Mouse (Mus musculus): ENCODE measurements around the gene Sgms1. TPM values are rescaled to one million over a fixed set of nuclear protein-coding genes. Genes with fewer than 3 reads are reported as not detected.

Sgms1 gene
- total and polyA plus RNA-seq, 3 experiments, result 27.0 to 62.1 (median 60.5) TPM

DNA sequence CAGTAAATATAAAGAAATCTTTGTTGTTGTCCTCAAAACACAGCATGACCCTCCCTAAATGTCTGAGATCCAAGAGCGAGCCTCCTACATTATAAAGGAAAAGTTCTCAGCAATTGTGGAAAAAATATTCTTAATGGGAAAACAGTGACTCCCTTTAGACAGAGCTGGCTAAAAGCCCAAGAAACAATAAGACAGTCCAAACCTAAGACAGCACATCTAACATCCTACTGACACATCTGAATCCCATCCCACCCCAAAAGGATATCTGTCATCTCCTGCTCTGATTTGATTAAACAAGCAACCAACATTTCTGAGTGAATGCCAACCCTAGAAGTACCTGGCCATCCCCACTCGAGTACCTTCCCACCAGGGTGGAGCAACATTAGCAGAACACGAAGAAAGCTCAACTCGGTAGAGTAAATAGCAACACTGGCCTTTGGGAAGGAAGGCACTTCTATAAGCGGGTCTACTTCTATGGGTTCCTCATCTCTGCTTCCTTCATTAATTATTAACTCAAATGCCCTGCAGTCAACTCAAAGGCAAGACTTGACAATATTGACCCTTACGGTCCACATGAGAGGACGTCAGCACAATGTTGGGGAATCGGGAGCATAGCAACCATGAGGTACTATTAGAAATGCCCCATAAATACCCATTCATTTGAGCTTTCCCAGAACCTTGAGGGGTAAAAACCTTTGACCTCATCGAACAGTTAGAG, 42.7 kb downstream of the Sgms1 start:
- H3K4me3 ChIP-seq, result no peak overlapping the region
- no peaks in the 10 kb centered on the region; the same call in 1 of the 2 replicates for H3K79me2 ChIP-seq (replicated peaks; ENCODE audit: control insufficient read depth, insufficient read depth, low read length)
- peaks cover 29% of the 10 kb centered on the region for H3K36me3 ChIP-seq (ENCODE audit: control insufficient read depth, insufficient read depth, low read length)
- H3K4me1 ChIP-seq (ENCODE audit: control insufficient read depth, insufficient read depth, low read length), result peaks cover 20% of the 10 kb centered on the region
- DNase-seq, result peak in 1 of 2 experiments; percentile 20
- 62% methylated on average over 9 of the region's 9 CpGs for WGBS
- no peaks in the 10 kb centered on the region for H3K27me3 ChIP-seq (ENCODE audit: control insufficient read depth, insufficient read depth, low read length)
- TF ChIP-seq EP300 (IDR thresholded peaks at IDR 0.05; ENCODE audit: insufficient read depth, low read depth, low read length), result no peak
- no peak for TF ChIP-seq CTCF (IDR thresholded peaks at IDR 0.05)
- TF ChIP-seq POLR2A (IDR thresholded peaks at IDR 0.05; ENCODE audit: insufficient read depth, low read depth, low read length), result no peak
- H3K27ac ChIP-seq, result peak overlapping the region; percentile 90
- no peak overlapping the region for H3K9ac ChIP-seq (ENCODE audit: low read depth, low read length)
- intact Hi-C loops (cut with DNase I), result loop anchor here (1.0 to 2.0 kb wide), 2 partner anchors 20 to 26 kb away; no protein-coding TSS in a partner anchor

GRCm38 (mm10) chr19:32346176-32346575, 43.3 kb downstream of the Sgms1 start:
- H3K4me3 ChIP-seq, result no peak overlapping the region
- intact Hi-C loops (cut with DNase I), result loop anchor here (1.0 to 2.0 kb wide), 2 partner anchors 19 to 26 kb away; no protein-coding TSS in a partner anchor
- H3K79me2 ChIP-seq (replicated peaks; ENCODE audit: control insufficient read depth, insufficient read depth, low read length), result no peaks in the 10 kb centered on the region; the same call in 1 of the 2 replicates
- peaks cover 30% of the 10 kb centered on the region for H3K36me3 ChIP-seq (ENCODE audit: control insufficient read depth, insufficient read depth, low read length)
- peak overlapping the region; percentile 90 for H3K27ac ChIP-seq
- no peak for TF ChIP-seq POLR2A (IDR thresholded peaks at IDR 0.05; ENCODE audit: insufficient read depth, low read depth, low read length)
- TF ChIP-seq EP300 (IDR thresholded peaks at IDR 0.05; ENCODE audit: insufficient read depth, low read depth, low read length), result peak; percentile 85
- no peak for TF ChIP-seq CTCF (IDR thresholded peaks at IDR 0.05)
- no peaks in the 10 kb centered on the region for H3K27me3 ChIP-seq (ENCODE audit: control insufficient read depth, insufficient read depth, low read length)
- H3K9ac ChIP-seq (ENCODE audit: low read depth, low read length), result no peak overlapping the region
- DNase-seq, result peak; percentile 60 to 76
- 7% methylated on average over 3 of the region's 3 CpGs for WGBS
- peaks cover 20% of the 10 kb centered on the region for H3K4me1 ChIP-seq (ENCODE audit: control insufficient read depth, insufficient read depth, low read length)

DNA sequence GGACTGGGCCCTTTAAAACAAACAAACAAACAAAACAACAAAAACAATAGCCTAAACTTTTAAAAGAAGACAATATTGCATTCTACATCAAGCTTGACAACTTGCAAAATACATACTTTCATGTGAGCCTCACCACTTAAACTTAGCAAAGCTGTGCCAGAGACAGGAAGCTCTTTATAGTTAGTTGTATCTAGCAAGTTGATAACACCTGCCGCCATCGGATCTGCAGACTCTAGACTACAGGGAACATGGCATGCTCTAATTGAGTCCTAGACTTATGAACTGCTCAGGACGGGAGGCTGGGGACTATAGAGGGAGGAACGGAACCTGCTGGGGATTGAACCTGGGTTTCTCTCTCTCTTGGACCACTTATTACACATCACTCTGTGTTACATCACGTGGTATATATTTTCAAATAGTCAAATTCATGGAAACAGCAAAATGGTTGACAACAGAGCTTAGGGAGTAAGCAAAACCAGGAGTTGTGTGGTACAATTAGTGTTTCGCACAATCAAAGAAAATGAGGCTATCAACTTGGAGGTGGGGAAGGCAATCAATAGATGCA, 44.3 kb downstream of the Sgms1 start:
- intact Hi-C loops (cut with DNase I), result no loop called here
- 70% methylated on average over 6 of the region's 6 CpGs for WGBS
- no peak overlapping the region for H3K4me3 ChIP-seq

DNA sequence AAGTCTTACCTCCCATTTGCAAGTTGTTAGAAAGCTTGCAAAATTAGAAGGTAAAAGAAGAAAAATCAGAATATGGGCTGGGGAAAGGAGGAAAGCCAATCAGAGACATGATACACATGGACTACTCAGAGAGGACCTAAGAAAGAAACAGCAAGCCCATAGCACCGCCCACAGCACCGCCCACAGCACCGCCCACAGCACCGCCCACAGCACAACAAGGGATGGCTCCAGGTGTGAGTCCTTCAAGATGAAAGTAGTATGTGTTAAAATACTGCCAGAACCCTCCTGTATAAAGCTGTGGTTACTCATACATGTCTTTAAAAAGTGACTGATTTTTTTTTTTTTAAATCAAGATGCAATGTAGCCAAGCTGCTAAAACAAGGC, 44.8 kb downstream of the Sgms1 start:
- 54% methylated on average over 4 of the region's 4 CpGs for WGBS
- Histone ChIP-seq H3K4me1 (ENCODE audit: control insufficient read depth, insufficient read depth, low read length) (peaks cover 27% of the 10 kb centered on the region), H3K27me3 (ENCODE audit: control insufficient read depth, insufficient read depth, low read length) (no peaks in the 10 kb centered on the region)

More for the DNA sequence above, 44.3 kb downstream of the Sgms1 start:
- Histone ChIP-seq H3K9ac (ENCODE audit: low read depth, low read length) (no peak overlapping the region), H3K79me2 (replicated peaks; ENCODE audit: control insufficient read depth, insufficient read depth, low read length) (no peaks in the 10 kb centered on the region; the same call in none of the 2 replicates), H3K4me1 (ENCODE audit: control insufficient read depth, insufficient read depth, low read length) (peaks cover 27% of the 10 kb centered on the region), H3K36me3 (ENCODE audit: control insufficient read depth, insufficient read depth, low read length) (peaks cover 36% of the 10 kb centered on the region), H3K27me3 (ENCODE audit: control insufficient read depth, insufficient read depth, low read length) (no peaks in the 10 kb centered on the region), H3K27ac (peak overlapping the region; percentile 90)
- TF ChIP-seq CTCF (IDR thresholded peaks at IDR 0.05) (no peak), EP300 (IDR thresholded peaks at IDR 0.05; ENCODE audit: insufficient read depth, low read depth, low read length) (no peak), POLR2A (IDR thresholded peaks at IDR 0.05; ENCODE audit: insufficient read depth, low read depth, low read length) (no peak)
- peak in 1 of 2 experiments; percentile 21 for DNase-seq

GRCm38 (mm10) chr19:32343937-32344737, 45.4 kb downstream of the Sgms1 start:
- peaks cover 35% of the 10 kb centered on the region for H3K36me3 ChIP-seq (ENCODE audit: control insufficient read depth, insufficient read depth, low read length)
- intact Hi-C loops (cut with DNase I), result loop anchor here (1.0 kb wide), 1 partner anchor 45 kb away; the partner anchor contains the start of gene Sgms1
- WGBS, result 32% methylated on average over 17 of the region's 17 CpGs
- DNase-seq, result peak in 1 of 2 experiments; percentile 26
- H3K9ac ChIP-seq (ENCODE audit: low read depth, low read length), result peak overlapping the region; percentile 2; the same call in 1 of the 2 replicates
- peak overlapping the region; percentile 1; the same call in 1 of the 2 replicates for H3K4me3 ChIP-seq
- no peaks in the 10 kb centered on the region; the same call in none of the 2 replicates for H3K79me2 ChIP-seq (replicated peaks; ENCODE audit: control insufficient read depth, insufficient read depth, low read length)
- peaks cover 27% of the 10 kb centered on the region for H3K4me1 ChIP-seq (ENCODE audit: control insufficient read depth, insufficient read depth, low read length)
- no peaks in the 10 kb centered on the region for H3K27me3 ChIP-seq (ENCODE audit: control insufficient read depth, insufficient read depth, low read length)
- TF ChIP-seq EP300 (IDR thresholded peaks at IDR 0.05; ENCODE audit: insufficient read depth, low read depth, low read length) (no peak), POLR2A (IDR thresholded peaks at IDR 0.05; ENCODE audit: insufficient read depth, low read depth, low read length) (no peak), CTCF (IDR thresholded peaks at IDR 0.05) (no peak)
- peak overlapping the region; percentile 90 for H3K27ac ChIP-seq

More for the DNA sequence above, 44.8 kb downstream of the Sgms1 start:
- DNase-seq, result peak in 1 of 2 experiments; percentile 28
- Histone ChIP-seq H3K27ac (peak overlapping the region; percentile 90), H3K9ac (ENCODE audit: low read depth, low read length) (no peak overlapping the region), H3K36me3 (ENCODE audit: control insufficient read depth, insufficient read depth, low read length) (peaks cover 35% of the 10 kb centered on the region), H3K4me3 (no peak overlapping the region), H3K79me2 (replicated peaks; ENCODE audit: control insufficient read depth, insufficient read depth, low read length) (no peaks in the 10 kb centered on the region; the same call in none of the 2 replicates)
- TF ChIP-seq CTCF (IDR thresholded peaks at IDR 0.05) (no peak), EP300 (IDR thresholded peaks at IDR 0.05; ENCODE audit: insufficient read depth, low read depth, low read length) (no peak), POLR2A (IDR thresholded peaks at IDR 0.05; ENCODE audit: insufficient read depth, low read depth, low read length) (no peak)
- intact Hi-C loops (cut with DNase I), result loop anchor here (1.0 kb wide), 1 partner anchor 45 kb away; the partner anchor contains the start of gene Sgms1

All from heart, adult 2 months (tissue).